Mouse (Mus musculus) cerebellum, adult (tissue): ENCODE measurements at regions not wholly inside any gene's neighbourhood (a gene's known extent, or its start where the extent isn't known, plus 50 kb on each side); places are given as distances from the start of the nearest gene placed in this dataset.

Source experiments
- ATAC-seq: cut with Nextera tagmentation; 2 replicates; pipeline ENCODE4 v1.9.2; 2017; ENCODE audit warnings: mild to moderate bottlenecking, moderate library complexity, mixed read lengths; ENCODE audit not compliant: insufficient number of reproducible peaks, low FRiP score, low TSS enrichment

DNA sequence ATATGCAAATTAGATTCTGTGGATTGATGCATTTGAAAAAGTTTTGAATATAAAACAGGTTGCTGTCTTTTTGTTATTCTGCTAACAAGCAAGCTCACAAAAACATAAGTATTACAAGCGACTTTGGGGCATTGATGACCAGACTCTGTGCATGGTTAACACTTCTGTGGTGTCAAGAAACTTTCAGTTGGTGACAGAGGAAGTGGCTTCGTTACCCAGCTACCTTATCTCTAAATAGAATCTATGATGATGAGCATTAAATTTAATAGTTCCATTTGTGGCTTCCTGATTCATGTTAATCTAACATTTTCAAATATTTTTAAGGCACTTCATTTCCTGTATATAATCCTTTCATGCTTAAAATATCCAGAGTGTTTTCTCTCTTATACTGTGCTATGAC is 100.8 kb downstream of the Tm2d1 start:
- no peak for ATAC-seq

DNA sequence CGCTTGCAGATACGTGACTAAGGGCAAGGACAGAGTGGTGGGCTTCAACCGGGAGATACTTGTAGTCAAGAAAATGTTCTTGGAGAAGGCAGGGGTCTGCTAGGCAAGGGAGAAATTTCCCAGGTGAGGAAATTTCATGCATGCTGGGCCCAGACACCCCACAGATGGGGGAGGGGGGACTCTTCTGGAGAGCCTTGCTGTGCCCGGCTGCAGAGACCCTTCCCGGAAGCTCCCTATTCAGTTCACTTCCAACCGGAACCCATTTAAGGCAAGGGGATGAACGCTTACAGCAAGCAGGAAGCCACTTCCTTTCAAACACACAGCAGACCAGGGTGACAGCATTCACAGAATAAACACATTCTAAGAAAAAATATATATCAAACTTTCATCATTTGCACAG is 124.8 kb downstream of the Tm2d1 start:
- ATAC-seq = no peak

DNA sequence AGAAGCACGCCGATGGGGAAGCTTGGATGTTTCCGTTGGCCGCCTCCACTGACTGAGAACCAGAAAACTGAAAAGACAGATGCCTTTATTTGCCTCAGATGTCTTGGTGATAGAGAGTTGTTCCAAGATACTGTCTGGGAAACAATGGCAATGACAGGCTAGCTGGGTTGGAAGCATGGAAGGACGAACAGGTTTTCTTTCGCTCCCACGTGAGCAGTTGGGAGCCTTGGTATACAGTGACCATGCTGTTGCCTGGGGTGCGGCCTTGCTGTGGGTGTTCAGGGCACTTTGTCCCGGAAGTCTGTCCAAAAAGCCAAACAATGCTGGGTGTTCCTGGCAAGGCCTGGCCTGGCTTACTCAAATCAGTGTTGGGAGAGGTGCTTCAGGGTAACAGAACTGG is 125.4 kb downstream of the Tm2d1 start:
- no peak for ATAC-seq

DNA sequence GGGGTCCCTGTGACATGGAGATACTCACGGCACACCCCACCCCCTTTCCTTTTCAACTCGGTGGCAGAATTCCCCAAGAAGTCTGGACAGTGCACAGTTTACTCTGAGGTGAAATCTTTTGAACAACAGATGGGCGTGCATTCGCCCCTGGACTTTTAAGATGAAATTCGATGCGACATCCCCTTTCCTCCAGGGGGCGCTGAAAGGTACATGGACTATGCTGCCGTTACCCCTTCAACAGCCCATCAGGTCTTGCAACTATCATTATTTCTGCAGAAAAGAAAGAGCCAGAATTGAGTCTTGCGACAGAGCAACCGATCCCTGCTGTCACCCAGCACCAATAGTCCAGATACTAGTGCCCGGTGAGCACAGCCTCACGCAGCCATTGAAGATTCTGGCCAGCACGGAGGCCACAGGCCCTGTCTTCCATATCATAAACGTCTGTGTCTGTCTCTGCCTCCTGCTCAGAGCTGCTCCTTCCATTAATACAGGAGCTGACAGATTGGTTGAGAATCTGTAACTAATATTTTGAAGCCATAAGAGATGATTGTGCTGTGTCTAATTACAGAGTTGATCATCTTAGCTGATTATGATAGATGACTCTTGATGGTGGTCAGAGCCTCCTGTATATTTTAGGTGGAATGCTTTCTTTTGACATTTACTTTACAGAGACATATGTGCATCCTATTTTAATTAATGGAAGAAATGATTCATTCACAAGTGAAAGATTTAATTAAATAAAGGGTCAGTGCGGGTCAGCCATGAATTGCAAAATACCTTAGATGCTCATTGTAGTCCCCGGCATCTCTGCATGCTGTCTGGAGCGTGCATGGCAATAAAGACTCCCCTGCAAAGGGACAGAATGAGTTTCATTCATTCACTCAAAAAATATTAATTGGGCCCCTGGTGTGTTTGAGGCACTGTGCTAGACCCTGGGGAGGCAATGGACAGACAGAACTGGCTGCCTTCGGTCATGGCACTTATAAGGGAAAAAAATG is 128.0 kb downstream of the Tm2d1 start:
- 0 out of 2 replicates have a peak, but pooled peaks have one; percentile 15 for ATAC-seq

DNA sequence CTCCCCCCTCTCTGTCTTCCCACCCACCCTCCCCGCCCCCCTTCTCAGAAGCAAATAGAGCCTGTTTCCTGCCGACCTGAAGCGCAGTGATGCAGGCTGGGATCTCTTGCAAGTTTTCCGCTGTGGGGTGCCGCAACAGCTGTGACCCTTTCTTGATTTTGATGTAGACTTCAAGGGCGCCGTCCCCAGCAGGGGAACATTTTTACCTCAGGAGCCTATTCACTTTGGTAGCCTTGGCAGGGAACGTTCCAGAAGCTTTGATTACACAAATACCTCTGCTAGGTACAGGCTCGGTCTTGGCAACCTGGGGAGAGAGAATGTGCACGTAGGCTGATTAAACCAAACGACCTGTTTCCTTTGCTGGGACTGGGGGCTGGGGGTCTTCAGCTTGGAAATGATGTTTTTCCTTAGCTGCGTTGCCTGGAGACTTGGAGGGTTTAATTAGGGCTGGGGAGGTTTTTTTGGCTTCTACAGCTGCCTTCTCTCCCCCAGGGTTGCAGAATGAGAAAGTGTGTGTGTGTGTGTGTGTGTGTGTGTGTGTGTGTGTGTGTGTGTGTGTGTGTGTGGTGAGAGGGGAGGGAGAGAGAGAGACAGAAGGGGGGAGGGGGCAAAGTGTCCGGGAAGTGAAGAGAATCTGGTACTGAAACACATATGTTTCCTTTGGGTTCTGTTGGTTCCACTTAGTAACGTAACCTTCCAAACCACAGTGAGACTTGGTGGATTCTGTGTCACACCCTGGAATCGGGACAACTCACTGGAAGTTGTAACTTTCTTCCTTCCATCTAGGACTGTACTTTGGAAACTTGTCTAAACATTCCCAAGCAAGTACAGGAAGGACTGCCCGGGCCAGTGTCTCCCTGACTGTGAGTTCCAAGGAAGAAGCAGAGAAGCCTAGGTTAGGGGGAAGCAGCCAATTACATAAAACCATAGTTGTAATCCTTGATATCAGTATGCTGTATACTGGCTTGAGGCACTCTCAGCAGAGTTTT is 138.9 kb downstream of the Tm2d1 start:
- no peak for ATAC-seq

DNA sequence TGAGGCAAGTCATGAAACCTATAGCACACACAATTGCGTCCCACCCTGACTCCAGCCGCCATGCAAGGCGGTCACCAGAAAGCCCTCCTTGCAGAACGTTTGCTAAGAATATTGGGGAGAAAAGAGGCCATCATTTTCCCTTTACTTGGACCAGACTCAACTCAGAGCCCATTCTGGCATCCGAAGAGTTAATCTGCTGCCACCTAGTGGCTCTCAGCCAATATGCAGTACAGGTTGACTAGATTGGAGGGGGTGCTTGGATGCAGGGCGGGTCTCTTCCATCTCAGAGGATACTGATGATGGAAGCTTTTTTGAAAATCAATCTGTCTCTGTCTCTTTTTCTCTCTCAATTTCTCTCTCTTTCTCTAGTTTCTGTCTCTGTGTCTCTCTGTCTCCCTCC is 139.6 kb downstream of the Tm2d1 start:
- ATAC-seq = 0 out of 2 replicates have a peak, but pooled peaks have one; percentile 40

DNA sequence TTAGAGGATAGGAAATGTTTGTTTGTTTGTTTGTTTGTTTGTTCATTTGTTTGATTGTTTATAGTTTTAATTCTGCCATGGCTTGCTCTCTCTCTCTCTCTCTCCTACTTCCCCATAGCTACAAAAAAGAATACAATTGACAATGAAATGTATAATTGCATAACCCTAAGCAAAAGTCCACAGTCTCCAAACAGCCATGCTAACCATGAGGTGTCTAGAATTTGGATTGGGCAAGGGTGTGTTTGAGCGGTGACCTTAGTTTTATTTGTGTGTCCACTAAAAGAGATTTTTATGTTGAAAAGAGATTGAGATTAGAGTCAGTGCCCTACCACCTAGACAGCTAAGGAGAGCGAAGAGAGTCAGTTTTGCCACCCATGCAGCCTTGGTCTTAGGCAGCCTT is 141.2 kb downstream of the Tm2d1 start:
- ATAC-seq = no peak

DNA sequence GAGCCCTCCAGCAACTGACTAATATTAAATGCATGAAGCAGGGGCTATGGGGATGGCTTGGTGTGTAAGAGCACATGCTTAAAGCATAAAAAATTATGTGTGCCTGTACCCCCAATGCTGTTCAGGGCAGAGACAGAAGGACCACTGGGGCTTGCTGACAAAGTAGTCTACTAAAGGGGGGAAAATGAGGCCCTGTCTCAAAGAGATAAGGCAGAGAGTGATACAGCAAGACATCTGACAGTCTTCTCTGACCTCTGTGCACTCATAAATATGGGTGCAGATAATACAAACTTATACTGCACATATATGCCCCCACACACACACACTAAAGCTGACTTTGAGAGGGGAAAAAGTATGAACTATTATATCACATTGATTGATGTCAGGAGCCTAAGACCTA is 142.8 kb downstream of the Tm2d1 start:
- ATAC-seq = no peak

DNA sequence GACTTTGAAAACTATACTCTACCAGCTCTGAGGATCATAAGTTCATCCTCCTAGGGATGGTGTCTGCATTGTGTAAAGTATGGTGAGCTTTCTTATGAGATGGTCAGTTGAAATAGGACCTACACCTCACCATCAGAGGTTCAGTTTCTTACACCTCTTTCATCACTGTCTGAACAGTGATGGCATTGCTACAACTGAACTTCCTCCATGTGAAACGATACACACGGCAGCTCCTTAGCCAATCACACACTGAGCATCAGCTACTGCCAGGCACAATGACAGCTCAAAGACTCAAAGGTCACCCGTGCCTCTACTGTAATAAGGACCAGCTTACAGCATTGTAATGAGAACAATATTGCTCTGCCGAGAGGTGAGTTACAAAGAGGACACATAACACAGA is 145.0 kb downstream of the Tm2d1 start:
- ATAC-seq = no peak

DNA sequence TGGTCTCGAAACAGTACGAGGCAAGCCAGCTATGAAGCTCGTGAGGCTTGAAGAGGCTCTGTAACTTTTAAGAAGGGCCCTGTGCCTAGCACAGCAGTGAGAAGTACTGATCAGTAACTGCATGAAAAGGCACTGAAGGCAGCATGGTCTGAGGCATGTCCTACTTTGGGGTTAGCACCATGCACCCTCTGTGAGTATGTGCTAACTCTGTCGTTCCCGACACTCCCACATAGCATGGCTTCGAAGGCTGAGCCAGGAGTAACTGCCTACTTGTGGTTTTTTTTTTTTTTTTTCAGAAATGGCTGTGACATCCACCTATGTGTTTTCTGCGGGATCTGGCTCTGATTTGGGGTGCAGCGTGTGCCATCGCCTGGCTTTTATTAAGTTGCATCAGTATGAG is 145.6 kb downstream of the Tm2d1 start:
- no peak for ATAC-seq

DNA sequence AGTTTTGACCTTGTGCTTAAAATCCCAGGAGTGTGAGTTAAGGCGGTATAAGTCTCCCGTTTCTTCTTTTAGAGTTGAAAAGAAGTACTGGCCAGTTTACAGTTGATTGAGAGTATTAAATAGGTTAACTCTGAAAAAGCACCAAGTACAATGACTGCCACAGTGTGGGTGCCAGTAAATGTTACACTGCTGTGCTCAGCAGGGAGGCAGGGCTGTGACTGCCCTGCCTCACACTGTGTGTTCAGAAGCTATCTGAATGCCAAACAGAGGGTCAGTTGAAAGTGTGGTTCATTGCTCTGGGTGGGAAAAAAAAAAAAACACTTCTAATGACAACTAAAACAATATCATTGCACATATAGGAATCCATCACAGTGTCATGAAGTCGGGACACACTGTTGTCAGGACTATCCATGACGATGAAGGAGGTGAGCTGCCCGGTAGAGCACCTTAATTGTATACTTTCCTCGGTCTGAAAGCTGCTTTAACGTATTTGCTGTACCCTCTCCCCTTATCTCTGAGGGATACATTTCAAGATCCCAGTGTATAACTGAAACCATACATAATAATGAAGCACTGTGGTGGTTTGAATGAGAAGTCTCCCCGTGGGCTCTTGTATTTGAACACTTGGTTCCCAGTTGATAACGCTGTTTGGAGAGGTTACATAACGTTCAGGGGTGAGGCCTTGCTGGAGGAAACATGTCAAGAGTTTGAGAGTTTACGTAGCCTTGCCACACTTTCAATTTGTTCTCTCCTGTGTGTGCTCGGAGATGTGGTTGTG is 146.9 kb downstream of the Tm2d1 start:
- ATAC-seq = no peak

DNA sequence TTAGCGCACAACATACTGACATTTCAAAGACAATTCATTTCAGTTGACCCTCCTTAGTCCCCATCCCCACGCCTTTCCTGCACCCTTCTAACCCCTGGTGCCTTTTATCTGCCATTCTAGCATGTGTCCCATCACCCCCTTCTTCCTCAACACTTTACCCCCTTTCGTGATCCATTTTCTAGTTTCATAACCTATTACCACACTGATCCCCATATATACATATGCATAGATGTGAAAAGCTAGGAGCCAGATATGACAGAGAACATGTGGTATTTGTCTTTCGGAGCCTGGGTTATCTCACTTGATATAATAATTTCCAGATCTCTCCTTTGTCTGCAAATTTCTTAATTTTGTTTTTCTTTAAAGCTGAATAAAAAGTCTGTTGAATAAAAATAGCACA is 154.9 kb downstream of the Tm2d1 start:
- no peak for ATAC-seq

DNA sequence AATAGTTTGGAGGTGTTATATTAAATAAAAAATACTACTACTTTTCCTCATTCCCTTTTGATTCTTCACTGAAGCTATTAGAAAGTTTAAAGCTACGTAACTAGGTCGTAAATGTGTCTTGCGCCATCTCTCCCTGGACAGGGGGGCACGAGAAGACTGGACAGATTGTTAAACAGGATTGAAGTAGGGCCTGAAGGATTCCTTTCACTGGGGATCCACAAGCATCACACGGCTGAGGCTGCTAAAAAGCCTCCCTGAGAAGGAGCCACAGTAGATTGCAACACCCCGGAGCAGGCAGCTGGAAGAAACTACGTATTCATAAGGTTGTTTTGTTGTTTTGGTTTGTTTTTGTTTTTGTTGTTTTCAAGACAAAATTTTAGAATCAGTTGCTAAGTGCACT is 158.7 kb downstream of the Tm2d1 start:
- ATAC-seq = no peak

DNA sequence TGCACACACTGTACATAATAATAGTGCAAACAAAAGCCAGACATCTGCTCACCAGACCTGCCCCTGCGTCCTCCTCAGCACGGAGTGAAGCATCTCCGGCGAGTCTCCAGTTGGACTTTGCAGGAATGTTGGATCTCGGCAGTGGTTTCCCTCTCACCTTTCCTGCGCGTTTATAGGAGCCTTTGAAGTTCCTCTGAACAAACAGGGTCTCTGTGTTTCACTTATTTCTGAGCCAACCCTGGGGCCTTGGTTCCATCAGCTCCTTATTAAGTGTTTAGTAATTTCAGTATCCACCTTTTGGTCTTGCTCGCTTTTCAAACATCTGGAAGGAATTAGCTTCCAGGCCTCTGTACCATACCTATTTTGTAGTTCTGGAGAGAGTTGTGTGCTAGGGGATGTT is 159.7 kb downstream of the Tm2d1 start:
- no peak for ATAC-seq

DNA sequence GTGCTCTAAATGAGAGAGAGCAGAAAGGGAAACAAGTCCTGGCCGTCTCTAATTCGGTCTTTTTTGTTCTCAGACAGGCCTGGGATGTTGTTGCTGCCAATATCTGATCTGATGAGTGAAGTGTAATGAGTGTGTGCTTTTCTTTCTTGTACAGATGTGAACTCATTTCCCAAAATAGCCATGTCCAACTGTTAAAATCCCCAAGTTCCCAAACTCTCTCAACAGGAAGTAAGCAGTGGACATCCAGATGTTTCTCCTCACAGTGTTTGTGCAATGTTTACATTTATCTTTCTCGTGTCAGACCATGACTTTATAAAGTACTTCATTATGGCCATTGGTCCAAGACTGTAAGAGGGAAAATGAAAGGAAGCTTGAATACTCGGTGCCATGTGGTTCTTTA is 161.5 kb downstream of the Tm2d1 start:
- no peak for ATAC-seq

DNA sequence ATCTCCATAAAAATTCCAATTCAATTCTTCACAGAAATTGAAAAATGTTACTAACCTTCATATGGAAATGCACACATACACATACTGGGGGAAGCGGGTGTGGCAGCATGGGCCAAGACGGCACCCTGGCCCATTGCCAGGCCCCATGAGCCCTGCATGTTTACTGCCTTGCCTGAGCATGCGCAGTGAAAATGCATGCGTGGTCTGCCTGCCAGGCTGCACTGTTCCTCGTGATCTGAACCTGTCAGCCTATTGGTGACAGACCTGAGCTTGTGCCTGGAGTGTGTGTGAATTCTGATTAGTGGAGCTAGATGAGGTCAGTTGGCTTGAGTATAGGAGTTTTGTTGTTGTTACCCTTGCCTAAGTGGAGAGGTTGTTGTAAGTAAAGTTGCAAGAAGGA is 167.9 kb downstream of the Tm2d1 start:
- no peak for ATAC-seq

DNA sequence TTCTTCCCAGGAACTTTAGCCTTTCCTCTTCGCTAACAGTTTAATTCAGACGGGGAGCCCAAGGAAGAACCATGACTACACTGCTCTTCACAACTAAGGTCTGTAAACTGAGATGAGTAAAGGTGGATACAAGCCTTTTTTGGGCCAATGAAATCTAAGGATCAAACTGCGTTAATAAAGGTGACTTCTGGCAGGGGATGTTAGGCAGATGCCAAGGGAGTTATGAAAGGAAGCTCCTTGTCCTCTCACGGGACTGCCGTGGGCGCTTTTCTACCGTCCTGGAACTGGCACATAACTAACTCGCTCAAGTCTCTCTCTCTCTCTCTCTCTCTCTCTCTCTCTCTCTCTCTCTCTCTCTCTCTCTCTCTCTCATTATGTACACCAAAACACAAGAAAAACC is 175.7 kb downstream of the Tm2d1 start:
- ATAC-seq = no peak

DNA sequence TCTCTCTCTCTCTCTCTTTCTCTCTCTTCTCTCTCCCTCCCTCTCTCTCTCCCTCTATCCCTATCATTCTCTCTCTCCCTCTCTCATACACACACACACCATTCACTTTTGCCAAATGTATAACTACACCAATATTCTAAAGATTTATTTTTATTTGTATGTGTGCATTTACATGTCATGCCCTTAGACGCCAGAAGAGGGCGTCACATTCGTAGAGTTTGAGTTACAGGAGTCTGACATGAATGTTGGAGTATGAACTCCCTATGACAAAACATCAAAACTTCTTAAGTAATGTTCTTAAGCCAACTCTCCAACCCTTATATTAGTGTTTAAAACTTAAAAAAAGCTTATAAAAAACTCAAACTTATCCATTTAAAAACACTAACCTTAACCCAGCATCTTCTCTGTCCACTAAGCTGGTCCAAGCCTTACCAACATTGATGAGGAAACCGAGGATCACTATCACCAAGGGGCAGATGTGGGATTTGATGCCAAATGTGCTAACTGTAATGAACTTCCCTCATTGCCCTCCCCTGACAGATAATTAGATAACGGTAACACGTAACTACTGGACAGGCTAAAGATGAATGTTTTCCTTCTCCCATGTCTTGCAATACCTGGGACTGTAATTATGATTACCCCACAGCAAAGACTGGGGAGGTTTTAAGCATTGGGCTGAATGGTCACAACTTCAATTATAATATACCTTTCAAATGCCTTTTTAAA is 176.7 kb downstream of the Tm2d1 start:
- ATAC-seq = no peak

DNA sequence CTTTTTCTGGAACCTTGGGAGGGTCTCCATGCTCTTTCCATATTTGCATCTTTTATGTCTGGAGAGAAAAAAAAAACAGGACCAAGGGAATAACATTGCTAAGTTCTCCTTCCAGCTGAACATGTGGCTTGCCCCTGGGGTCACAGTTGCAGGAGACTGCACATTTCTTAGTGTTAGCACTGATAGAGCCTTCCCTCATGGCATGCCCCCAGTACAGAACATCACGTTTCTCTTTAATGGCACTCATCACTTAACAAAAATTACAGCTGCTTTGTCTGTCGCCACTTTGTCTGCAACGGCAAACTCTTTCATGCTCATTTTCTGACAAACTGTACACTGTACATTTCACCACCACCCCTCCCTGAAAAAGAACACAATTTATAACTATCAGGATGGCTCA is 180.0 kb downstream of the Tm2d1 start:
- ATAC-seq = no peak

DNA sequence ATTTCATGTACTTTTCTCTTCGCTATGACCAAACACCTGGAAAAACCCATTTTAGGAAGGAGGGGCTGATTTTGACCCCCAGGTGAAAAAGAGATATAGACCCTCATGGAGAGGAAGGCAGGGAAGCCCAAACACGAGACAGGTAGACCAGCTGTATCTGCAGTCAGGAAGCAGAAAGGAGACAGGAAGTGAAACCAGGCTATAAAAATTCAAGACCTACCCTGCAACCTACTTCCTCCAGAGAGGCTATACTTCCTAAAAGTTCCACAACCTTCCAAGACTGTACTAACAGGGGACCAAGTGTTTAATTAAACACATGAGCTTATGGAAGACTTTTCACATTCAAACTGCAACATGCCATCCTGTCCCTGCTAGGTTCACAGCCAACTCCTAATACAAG is 180.9 kb downstream of the Tm2d1 start:
- ATAC-seq = no peak
